Mouse (Mus musculus) hindbrain, embryonic 12.5 days (tissue): ENCODE measurements around the gene Igsf6. TPM values are rescaled to one million over a fixed set of nuclear protein-coding genes. Genes with fewer than 3 reads are reported as not detected.
"Not testable (repeated sequence)": the region's sequence is repeated elsewhere in the genome, so short reads cannot be mapped to it uniquely, and the experiment has no call there.

Experiments used
- ATAC-seq: fragments of 200-750 bp; cut with Nextera tagmentation; 2 replicates; pipeline ENCODE4 v1.8.0; 2017; ENCODE audit warnings: moderate TSS enrichment; ENCODE audit not compliant: low FRiP score
- H3K27ac ChIP-seq: fragments of 300-500 bp; sonication (generic); 2 replicates; pipeline ENCODE4 v1.5.1; 2016; ENCODE audit warnings: mild to moderate bottlenecking
- H3K27me3 ChIP-seq: fragments of 300-500 bp; sonication (generic); 2 replicates; pipeline ENCODE4 v1.6.1; 2016; ENCODE audit warnings: mild to moderate bottlenecking
- H3K36me3 ChIP-seq: fragments of 300-500 bp; sonication (generic); 2 replicates; pipeline ENCODE4 v1.6.1; 2016; ENCODE audit warnings: mild to moderate bottlenecking
- H3K4me1 ChIP-seq: fragments of 300-500 bp; sonication (generic); 2 replicates; pipeline ENCODE4 v1.6.1; 2016
- H3K4me2 ChIP-seq: fragments of 300-500 bp; sonication (generic); replicated peaks from 2 replicates; pipeline ENCODE4 v1.6.1; 2016; ENCODE audit warnings: mild to moderate bottlenecking
- H3K4me3 ChIP-seq: fragments of 300-500 bp; sonication (generic); 2 replicates; pipeline ENCODE4 v1.5.1; 2016; ENCODE audit warnings: mild to moderate bottlenecking
- H3K9ac ChIP-seq: fragments of 300-500 bp; sonication (generic); 2 replicates; pipeline ENCODE4 v1.6.1; 2016; ENCODE audit warnings: mild to moderate bottlenecking, moderate library complexity
- H3K9me3 ChIP-seq: fragments of 300-500 bp; sonication (generic); replicated peaks from 2 replicates; pipeline ENCODE4 v1.6.1; 2016; ENCODE audit warnings: mild to moderate bottlenecking
- WGBS: fragments of 180-500 bp; shearing (Covaris S2); methylation state at CpG from one replicate; pipeline ENCODE4 v1.1.7; 2016; 5-methylcytosine and 5-hydroxymethylcytosine counted together
- polyA plus RNA-seq: library from polyadenylated mRNA; unstranded; fragments of >200 nt; fragmentation: Nextera tagmentation; extraction: Ambion mirVana; gene quantifications from 2 replicates; pipeline ENCODE4 v1.2.1, GENCODE M21; 2016

Igsf6 gene
- polyA plus RNA-seq, 1 experiment from 2014 or later = 0.88 TPM

- Histone ChIP-seq H3K9ac (no peak overlapping the region), H3K27ac (no peak overlapping the region), H3K9me3 (no peaks in the 10 kb centered on the region), H3K4me3 (no peak overlapping the region), H3K36me3 (peaks cover 12% of the 10 kb centered on the region), H3K4me2 (no peak overlapping the region), H3K27me3 (no peaks in the 10 kb centered on the region), H3K4me1 (peaks cover 5% of the 10 kb centered on the region; the same call in 1 of the 2 replicates)
- no peak for ATAC-seq
- WGBS = 94% methylated on average over 6 of the region's 6 CpGs
Observed at GRCm38 (mm10) chr7:121045671-121046453, 28.5 kb downstream of the Igsf6 start.

- 90% methylated on average over 1 of the region's 1 CpGs for WGBS
- Histone ChIP-seq H3K4me2 (no peak overlapping the region), H3K27me3 (no peaks in the 10 kb centered on the region), H3K27ac (no peak overlapping the region), H3K4me1 (peaks cover 12% of the 10 kb centered on the region), H3K9me3 (no peaks in the 10 kb centered on the region), H3K9ac (no peak overlapping the region), H3K4me3 (no peak overlapping the region), H3K36me3 (peaks cover 3% of the 10 kb centered on the region; the same call in 1 of the 2 replicates)
- no peak for ATAC-seq
Observed at GRCm38 (mm10) chr7:121044251-121044650, 30.1 kb downstream of the Igsf6 start.

- Histone ChIP-seq H3K9ac (no peak overlapping the region), H3K4me2 (no peak overlapping the region), H3K27me3 (no peaks in the 10 kb centered on the region), H3K36me3 (peaks cover 2% of the 10 kb centered on the region; the same call in 1 of the 2 replicates), H3K4me3 (no peak overlapping the region), H3K9me3 (no peaks in the 10 kb centered on the region), H3K4me1 (peaks cover 13% of the 10 kb centered on the region), H3K27ac (no peak overlapping the region)
- 97% methylated on average over 1 of the region's 1 CpGs for WGBS
- ATAC-seq = no peak
Observed at GRCm38 (mm10) chr7:121043510-121043909, 30.9 kb downstream of the Igsf6 start.

- Histone ChIP-seq H3K9ac (no peak overlapping the region), H3K27ac (no peak overlapping the region), H3K9me3 (no peaks in the 10 kb centered on the region), H3K27me3 (no peaks in the 10 kb centered on the region), H3K36me3 (no peaks in the 10 kb centered on the region), H3K4me3 (no peak overlapping the region), H3K4me1 (peaks cover 15% of the 10 kb centered on the region), H3K4me2 (no peak overlapping the region)
- 95% methylated on average over 3 of the region's 3 CpGs for WGBS
- no peak for ATAC-seq
Observed at GRCm38 (mm10) chr7:121043004-121043403, 31.4 kb downstream of the Igsf6 start.

GRCm38 (mm10) chr7:121041989-121042388 lies 32.4 kb downstream of the Igsf6 start:
- 84% methylated on average over 1 of the region's 1 CpGs for WGBS
- Histone ChIP-seq H3K27me3 (no peaks in the 10 kb centered on the region), H3K27ac (no peak overlapping the region), H3K4me1 (peaks cover 25% of the 10 kb centered on the region), H3K9me3 (no peaks in the 10 kb centered on the region), H3K36me3 (no peaks in the 10 kb centered on the region), H3K4me3 (no peak overlapping the region), H3K9ac (no peak overlapping the region), H3K4me2 (no peak overlapping the region)
- ATAC-seq = no peak

- no peak overlapping the region for H3K9ac ChIP-seq
- H3K27ac ChIP-seq = no peak overlapping the region
- peaks cover 39% of the 10 kb centered on the region for H3K4me1 ChIP-seq
- H3K4me3 ChIP-seq = no peak overlapping the region
- H3K36me3 ChIP-seq = no peaks in the 10 kb centered on the region
- ATAC-seq = no peak
- H3K4me2 ChIP-seq = no peak overlapping the region
- H3K9me3 ChIP-seq = no peaks in the 10 kb centered on the region
- 100% methylated on average over 4 of the region's 4 CpGs for WGBS
- no peaks in the 10 kb centered on the region for H3K27me3 ChIP-seq
Observed at GRCm38 (mm10) chr7:121040595-121040994, 33.8 kb downstream of the Igsf6 start.

- H3K36me3 ChIP-seq = no peaks in the 10 kb centered on the region
- H3K27me3 ChIP-seq = peaks cover 11% of the 10 kb centered on the region
- WGBS = under 1% methylated on average over 24 of the region's 24 CpGs
- peak overlapping the region; percentile 78 for H3K4me2 ChIP-seq
- peak overlapping the region; percentile 97 for H3K4me3 ChIP-seq
- peaks cover 38% of the 10 kb centered on the region for H3K4me1 ChIP-seq
- H3K27ac ChIP-seq = peak overlapping the region; percentile 99
- ATAC-seq = peak; percentile 24; the same call in 1 of the 2 replicates
- H3K9me3 ChIP-seq = no peaks in the 10 kb centered on the region
- H3K9ac ChIP-seq = peak overlapping the region; percentile 99
Observed at GRCm38 (mm10) chr7:121035161-121035721, 39.1 kb downstream of the Igsf6 start.

GRCm38 (mm10) chr7:121034701-121035141 lies 39.7 kb downstream of the Igsf6 start:
- peak overlapping the region; percentile 97 for H3K4me3 ChIP-seq
- peaks cover 12% of the 10 kb centered on the region for H3K27me3 ChIP-seq
- peak; percentile 83 for ATAC-seq
- peak overlapping the region; percentile 99 for H3K9ac ChIP-seq
- H3K9me3 ChIP-seq = no peaks in the 10 kb centered on the region
- peak overlapping the region; percentile 99 for H3K27ac ChIP-seq
- 0% methylated on average over 45 of the region's 63 CpGs for WGBS
- peaks cover 34% of the 10 kb centered on the region for H3K4me1 ChIP-seq
- H3K36me3 ChIP-seq = no peaks in the 10 kb centered on the region
- peak overlapping the region; percentile 78 for H3K4me2 ChIP-seq

GRCm38 (mm10) chr7:121033856-121034652 lies 40.3 kb downstream of the Igsf6 start, which contains the start of gene Mettl9:
Gene Mettl9 (plus strand): TSS chr7:121034445.
- no peaks in the 10 kb centered on the region for H3K9me3 ChIP-seq
- H3K9ac ChIP-seq = peak within 1 kb of the TSS; percentile 99
- peaks cover 12% of the 10 kb centered on the region for H3K27me3 ChIP-seq
- WGBS = 3% methylated on average over 33 of the region's 43 CpGs
- peak within 1 kb of the TSS; percentile 97 for H3K4me3 ChIP-seq
- H3K4me2 ChIP-seq = peak within 1 kb of the TSS; percentile 78
- H3K4me1 ChIP-seq = peaks cover 32% of the 10 kb centered on the region
- no peaks in the 10 kb centered on the region for H3K36me3 ChIP-seq
- peak within 1 kb of the TSS; percentile 99 for H3K27ac ChIP-seq
- ATAC-seq = peak; percentile 98

- H3K4me2 ChIP-seq, H3K4me1 ChIP-seq, H3K4me3 ChIP-seq, H3K9me3 ChIP-seq, H3K9ac ChIP-seq, ATAC-seq, H3K36me3 ChIP-seq, H3K27ac ChIP-seq: not testable (repeated sequence)
- peaks cover 12% of the 10 kb centered on the region for H3K27me3 ChIP-seq
Observed at GRCm38 (mm10) chr7:121029947-121030346, 44.4 kb downstream of the Igsf6 start.

GRCm38 (mm10) chr7:121026300-121026699 lies 48.1 kb downstream of the Igsf6 start:
- Histone ChIP-seq H3K36me3 (no peaks in the 10 kb centered on the region), H3K4me3 (no peak overlapping the region), H3K4me1 (no peaks in the 10 kb centered on the region), H3K27me3 (peaks cover 7% of the 10 kb centered on the region), H3K9ac (no peak overlapping the region), H3K27ac (no peak overlapping the region), H3K9me3 (no peaks in the 10 kb centered on the region), H3K4me2 (no peak overlapping the region)
- WGBS = 70% methylated on average over 3 of the region's 3 CpGs
- ATAC-seq = no peak
